Mouse (Mus musculus) ovary, postnatal 14 days (tissue): ENCODE results near the gene Atxn7l3b.

Experiments
- DNase-seq: peaks from one replicate; pipeline ENCODE4 v3.0.0; 2022; ENCODE audit warnings: low spot score

Atxn7l3b gene

DNA sequence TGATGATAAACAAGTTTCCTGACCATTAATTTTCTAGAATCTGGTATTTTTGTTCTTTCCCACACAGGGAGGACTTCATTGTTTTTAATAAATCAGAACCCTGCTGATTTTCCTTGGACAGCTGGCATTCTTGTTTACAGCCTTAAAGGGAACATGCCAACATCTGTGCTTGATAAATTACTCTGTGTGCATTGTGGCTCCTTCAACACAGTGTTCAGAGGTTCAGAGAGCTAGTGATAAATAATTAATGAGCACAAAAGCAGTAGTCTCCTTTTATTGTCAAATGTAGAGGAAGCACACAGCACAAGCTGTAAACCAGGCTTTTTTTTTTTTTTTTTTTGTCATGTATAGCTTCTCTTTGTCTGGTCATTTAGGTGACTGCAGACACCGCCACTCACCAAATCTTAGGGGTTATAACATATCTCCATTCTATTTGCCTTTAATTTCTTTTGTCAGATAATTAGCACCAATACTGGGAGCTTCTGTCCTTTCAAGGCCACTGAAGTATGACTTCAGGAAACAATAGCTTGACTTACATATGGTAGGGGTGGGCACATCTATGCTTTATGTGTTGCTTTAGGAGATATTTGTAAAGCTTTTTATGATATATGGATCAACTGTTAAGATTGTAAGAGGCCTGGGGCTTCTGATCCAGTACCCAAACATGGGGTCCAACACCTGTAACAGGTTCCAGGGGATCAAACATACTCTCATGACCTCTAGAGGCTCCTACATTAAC, 52.0 kb downstream of the Atxn7l3b start:
- no peak for DNase-seq
